Mouse (Mus musculus): Measurements from ENCODE around the gene P4ha3.

GRCm38 (mm10) chr7:100287748-100288578, 2.6 kb downstream of the P4ha3 start:
- TF ChIP-seq CTCF (IDR thresholded peaks at IDR 0.05; ENCODE audit: low read depth) (no peak), EP300 (IDR thresholded peaks at IDR 0.05; ENCODE audit: low read depth) (no peak)

All from liver, embryonic 14.5 days (tissue).